Mouse (Mus musculus) intestine, embryonic 16.5 days (tissue): ENCODE data around the gene Cers3. TPM values are rescaled to one million over a fixed set of nuclear protein-coding genes. Genes with fewer than 3 reads are reported as not detected.

Experiments used
- ATAC-seq: fragments of 200-750 bp; cut with Nextera tagmentation; 2 replicates; pipeline ENCODE4 v1.8.0; 2017; ENCODE audit warnings: moderate TSS enrichment, moderate library complexity
- H3K27ac ChIP-seq: fragments of 300-500 bp; sonication (generic); 2 replicates; pipeline ENCODE4 v1.5.1; 2014; ENCODE audit warnings: mild to moderate bottlenecking, low read length
- H3K27me3 ChIP-seq: fragments of 300-500 bp; sonication (generic); replicated peaks from 2 replicates; pipeline ENCODE4 v1.6.1; 2014; ENCODE audit warnings: low read length, control low read depth, mixed read lengths; ENCODE audit not compliant: control insufficient read depth, insufficient read depth
- H3K36me3 ChIP-seq: fragments of 300-500 bp; sonication (generic); 2 replicates; pipeline ENCODE4 v1.6.1; 2014; ENCODE audit warnings: low read length, control low read depth; ENCODE audit not compliant: control insufficient read depth, insufficient read depth
- H3K4me1 ChIP-seq: fragments of 300-500 bp; sonication (generic); 2 replicates; pipeline ENCODE4 v1.6.1; 2014; ENCODE audit warnings: low read length, control low read depth, mixed read lengths; ENCODE audit not compliant: control insufficient read depth, insufficient read depth
- H3K4me2 ChIP-seq: fragments of 300-500 bp; sonication (generic); 2 replicates; pipeline ENCODE4 v1.6.1; 2014; ENCODE audit warnings: low read depth, low read length, control low read depth
- H3K4me3 ChIP-seq: fragments of 300-500 bp; sonication (generic); 2 replicates; pipeline ENCODE4 v1.5.1; 2014; ENCODE audit warnings: mild to moderate bottlenecking, low read length
- H3K9ac ChIP-seq: fragments of 300-500 bp; sonication (generic); 2 replicates; pipeline ENCODE4 v1.6.1; 2014; ENCODE audit warnings: low read depth, low read length
- H3K9me3 ChIP-seq: fragments of 300-500 bp; sonication (generic); 2 replicates; pipeline ENCODE4 v1.6.1; 2016; ENCODE audit warnings: low read length, control low read depth; ENCODE audit not compliant: control insufficient read depth
- WGBS: fragments of 180-500 bp; shearing (Covaris S2); extraction: QIAGEN DNeasy Blood & Tissue Kit; methylation state at CpG from one replicate; pipeline ENCODE4 v1.1.7; 2014; 5-methylcytosine and 5-hydroxymethylcytosine counted together
- polyA plus RNA-seq: library from polyadenylated mRNA; unstranded; fragments of >200 nt; fragmentation: Nextera tagmentation; extraction: Ambion mirVana; gene quantifications from 2 replicates; pipeline ENCODE4 v1.2.1, GENCODE M21; 2015

Cers3 gene
- polyA plus RNA-seq, 1 experiment from 2014 or later, result 1.4 TPM

GRCm38 (mm10) chr7:66769902-66770301 is 26.6 kb downstream of the Cers3 start:
- H3K27ac ChIP-seq, result no peak overlapping the region
- H3K9me3 ChIP-seq, result no peaks in the 10 kb centered on the region
- no peaks in the 10 kb centered on the region for H3K36me3 ChIP-seq
- WGBS, result 52% methylated on average over 5 of the region's 5 CpGs
- no peak overlapping the region for H3K4me2 ChIP-seq
- H3K4me3 ChIP-seq, result no peak overlapping the region
- no peaks in the 10 kb centered on the region for H3K27me3 ChIP-seq
- no peak for ATAC-seq
- H3K4me1 ChIP-seq, result no peaks in the 10 kb centered on the region
- H3K9ac ChIP-seq, result no peak overlapping the region

GRCm38 (mm10) chr7:66770706-66771105 is 27.4 kb downstream of the Cers3 start:
- Histone ChIP-seq H3K9ac (no peak overlapping the region), H3K4me3 (no peak overlapping the region), H3K9me3 (no peaks in the 10 kb centered on the region), H3K27ac (no peak overlapping the region), H3K36me3 (no peaks in the 10 kb centered on the region), H3K4me1 (no peaks in the 10 kb centered on the region), H3K4me2 (no peak overlapping the region), H3K27me3 (no peaks in the 10 kb centered on the region)
- ATAC-seq, result no peak
- WGBS, result 60% methylated on average over 3 of the region's 3 CpGs

- H3K27me3 ChIP-seq, result no peaks in the 10 kb centered on the region
- H3K4me2 ChIP-seq, result no peak overlapping the region
- H3K4me1 ChIP-seq, result no peaks in the 10 kb centered on the region
- H3K4me3 ChIP-seq, result no peak overlapping the region
- no peaks in the 10 kb centered on the region for H3K36me3 ChIP-seq
- H3K9me3 ChIP-seq, result no peaks in the 10 kb centered on the region
- no peak overlapping the region for H3K27ac ChIP-seq
- no peak for ATAC-seq
- H3K9ac ChIP-seq, result no peak overlapping the region
- WGBS, result 69% methylated on average over 6 of the region's 6 CpGs
Measured at GRCm38 (mm10) chr7:66771252-66771651, 27.9 kb downstream of the Cers3 start.

GRCm38 (mm10) chr7:66779411-66779810 is 36.1 kb downstream of the Cers3 start:
- 34% methylated on average over 2 of the region's 2 CpGs for WGBS

GRCm38 (mm10) chr7:66779944-66780942 is 36.9 kb downstream of the Cers3 start:
- Histone ChIP-seq H3K9me3 (no peaks in the 10 kb centered on the region), H3K4me3 (no peak overlapping the region), H3K4me2 (no peak overlapping the region), H3K27me3 (no peaks in the 10 kb centered on the region), H3K27ac (0 out of 2 replicates have a peak overlapping the region, but pooled peaks have one; percentile 19), H3K36me3 (no peaks in the 10 kb centered on the region), H3K9ac (no peak overlapping the region), H3K4me1 (peaks cover 12% of the 10 kb centered on the region)
- ATAC-seq, result peak; percentile 91
- WGBS, result 37% methylated on average over 10 of the region's 10 CpGs

More at GRCm38 (mm10) chr7:66779411-66779810, 36.1 kb downstream of the Cers3 start:
- no peak overlapping the region for H3K4me3 ChIP-seq
- ATAC-seq, result no peak
- H3K27ac ChIP-seq, result no peak overlapping the region
- H3K27me3 ChIP-seq, result no peaks in the 10 kb centered on the region
- H3K4me2 ChIP-seq, result no peak overlapping the region
- H3K4me1 ChIP-seq, result peaks cover 12% of the 10 kb centered on the region
- no peaks in the 10 kb centered on the region for H3K9me3 ChIP-seq
- H3K36me3 ChIP-seq, result no peaks in the 10 kb centered on the region
- no peak overlapping the region for H3K9ac ChIP-seq

GRCm38 (mm10) chr7:66786476-66786875 is 43.2 kb downstream of the Cers3 start:
- H3K9ac ChIP-seq, result no peak overlapping the region
- no peaks in the 10 kb centered on the region for H3K27me3 ChIP-seq
- 50% methylated on average over 3 of the region's 3 CpGs for WGBS
- H3K4me2 ChIP-seq, result no peak overlapping the region
- H3K27ac ChIP-seq, result no peak overlapping the region
- no peaks in the 10 kb centered on the region for H3K9me3 ChIP-seq
- no peak for ATAC-seq
- H3K36me3 ChIP-seq, result no peaks in the 10 kb centered on the region
- no peak overlapping the region for H3K4me3 ChIP-seq
- H3K4me1 ChIP-seq, result peaks cover 15% of the 10 kb centered on the region

GRCm38 (mm10) chr7:66787816-66788215 is 44.5 kb downstream of the Cers3 start:
- H3K36me3 ChIP-seq, result no peaks in the 10 kb centered on the region
- H3K4me1 ChIP-seq, result peaks cover 15% of the 10 kb centered on the region
- WGBS, result 67% methylated on average over 2 of the region's 2 CpGs
- H3K4me2 ChIP-seq, result no peak overlapping the region
- no peak overlapping the region for H3K27ac ChIP-seq
- no peak overlapping the region for H3K4me3 ChIP-seq
- no peak overlapping the region for H3K9ac ChIP-seq
- H3K27me3 ChIP-seq, result no peaks in the 10 kb centered on the region
- ATAC-seq, result no peak
- H3K9me3 ChIP-seq, result no peaks in the 10 kb centered on the region

GRCm38 (mm10) chr7:66789860-66790748 is 46.8 kb downstream of the Cers3 start:
- 25% methylated on average over 8 of the region's 8 CpGs for WGBS
- Histone ChIP-seq H3K4me3 (no peak overlapping the region), H3K4me1 (peaks cover 15% of the 10 kb centered on the region), H3K4me2 (0 out of 2 replicates have a peak overlapping the region, but pooled peaks have one; percentile 16), H3K36me3 (no peaks in the 10 kb centered on the region), H3K27ac (peak overlapping the region; percentile 47; the same call in 1 of the 2 replicates), H3K9me3 (no peaks in the 10 kb centered on the region), H3K9ac (no peak overlapping the region), H3K27me3 (no peaks in the 10 kb centered on the region)
- ATAC-seq, result peak; percentile 92

GRCm38 (mm10) chr7:66791022-66791421 is 47.7 kb downstream of the Cers3 start:
- Histone ChIP-seq H3K27ac (no peak overlapping the region; the same call in 1 of the 2 replicates), H3K4me2 (no peak overlapping the region)
- 88% methylated on average over 3 of the region's 3 CpGs for WGBS

More at GRCm38 (mm10) chr7:66791022-66791421, 47.7 kb downstream of the Cers3 start:
- Histone ChIP-seq H3K36me3 (no peaks in the 10 kb centered on the region), H3K27me3 (no peaks in the 10 kb centered on the region), H3K4me3 (no peak overlapping the region), H3K9ac (no peak overlapping the region), H3K9me3 (no peaks in the 10 kb centered on the region), H3K4me1 (peaks cover 15% of the 10 kb centered on the region)
- no peak for ATAC-seq
